Mouse (Mus musculus) cerebellum, adult 2 months (tissue): ENCODE data around the gene Mphosph10. TPM values are rescaled to one million over a fixed set of nuclear protein-coding genes. Genes with fewer than 3 reads are reported as not detected.

ENCODE experiments used
- DNase-seq, 2 experiments: peaks; one replicate each; pipeline ENCODE4 v3.0.0; 2021
- H3K27ac ChIP-seq: fragments of 200-500 bp; 2 replicates; pipeline ENCODE4 v1.5.1; 2012; ENCODE audit warnings: low read length, control low read depth, inconsistent platforms; ENCODE audit not compliant: insufficient read depth
- H3K27me3 ChIP-seq: fragments of 200-500 bp; 2 replicates; pipeline ENCODE4 v1.6.1; 2012; ENCODE audit warnings: inconsistent platforms, mild to moderate bottlenecking, low read length, moderate library complexity; ENCODE audit not compliant: control insufficient read depth, insufficient read depth
- H3K4me1 ChIP-seq: fragments of 200-500 bp; 2 replicates; pipeline ENCODE4 v1.6.1; 2011; ENCODE audit warnings: low read length; ENCODE audit not compliant: control insufficient read depth, insufficient read depth
- H3K4me3 ChIP-seq: fragments of 200-500 bp; replicated peaks from 2 replicates; pipeline ENCODE3; 2011; ENCODE audit warnings: mild to moderate bottlenecking, low read depth, low read length, control low read depth; ENCODE audit not compliant: insufficient read depth
- CTCF ChIP-seq: fragments of 200-500 bp; IDR thresholded peaks from 2 replicates; pipeline ENCODE4 v1.5.1; 2011; ENCODE audit warnings: low read depth, mild to moderate bottlenecking, control low read depth, low read length, moderate library complexity, borderline replicate concordance; ENCODE audit not compliant: insufficient read depth
- POLR2A ChIP-seq: fragments of 200-500 bp; IDR thresholded peaks from 2 replicates; pipeline ENCODE4 v1.6.1; 2011; ENCODE audit warnings: low read length, control low read depth, borderline replicate concordance; ENCODE audit not compliant: insufficient read depth
- whole genome bisulfite sequencing: fragments of 180-500 bp; shearing (Covaris S2); methylation state at CpG from one replicate; pipeline ENCODE4 v1.1.7; 2018; 5-methylcytosine and 5-hydroxymethylcytosine counted together
- polyA plus RNA-seq: library from polyadenylated mRNA; depleted of rRNA; stranded (reverse); fragments of >200 nt; gene quantifications from 2 replicates; pipeline ENCODE4 v1.2.3, GENCODE M21; 2012; rRNA removed

Mphosph10 gene
- polyA plus RNA-seq, 1 experiment = 13.0 TPM

DNA sequence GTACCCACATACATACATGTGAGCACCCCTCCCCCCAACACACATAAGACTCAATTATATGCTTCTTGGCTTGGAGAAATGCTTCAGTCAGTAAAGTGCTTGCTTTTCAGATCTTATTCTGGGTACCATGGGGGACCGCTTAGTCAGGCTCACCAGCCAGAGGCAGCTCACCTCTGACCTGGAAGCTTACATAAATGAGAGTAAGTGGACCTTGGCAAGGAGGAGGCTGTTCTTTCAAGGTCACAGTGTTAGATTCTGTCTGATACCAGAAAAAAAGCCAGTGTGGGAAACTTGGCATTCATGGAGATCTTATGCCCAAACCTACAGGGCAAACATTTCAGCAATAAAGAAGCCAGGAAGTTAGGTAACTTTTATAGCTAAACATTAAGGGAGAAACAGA is 44.3 kb downstream of the Mphosph10 start:
- Histone ChIP-seq H3K4me1 (peaks cover 16% of the 10 kb centered on the region), H3K4me3 (no peak overlapping the region), H3K27ac (no peak overlapping the region), H3K27me3 (no peaks in the 10 kb centered on the region)
- no peak for DNase-seq
- TF ChIP-seq POLR2A (no peak), CTCF (no peak)
- 100% methylated on average over 1 of the region's 1 CpGs for WGBS

- WGBS = 66% methylated on average over 1 of the region's 1 CpGs
- Histone ChIP-seq H3K27me3 (no peaks in the 10 kb centered on the region), H3K4me1 (peaks cover 18% of the 10 kb centered on the region), H3K4me3 (no peak overlapping the region), H3K27ac (no peak overlapping the region)
- TF ChIP-seq POLR2A (no peak), CTCF (no peak)
- DNase-seq = peak; percentile 46 to 54
Observed at GRCm38 (mm10) chr7:64332686-64333085, 59.4 kb downstream of the Mphosph10 start.

DNA sequence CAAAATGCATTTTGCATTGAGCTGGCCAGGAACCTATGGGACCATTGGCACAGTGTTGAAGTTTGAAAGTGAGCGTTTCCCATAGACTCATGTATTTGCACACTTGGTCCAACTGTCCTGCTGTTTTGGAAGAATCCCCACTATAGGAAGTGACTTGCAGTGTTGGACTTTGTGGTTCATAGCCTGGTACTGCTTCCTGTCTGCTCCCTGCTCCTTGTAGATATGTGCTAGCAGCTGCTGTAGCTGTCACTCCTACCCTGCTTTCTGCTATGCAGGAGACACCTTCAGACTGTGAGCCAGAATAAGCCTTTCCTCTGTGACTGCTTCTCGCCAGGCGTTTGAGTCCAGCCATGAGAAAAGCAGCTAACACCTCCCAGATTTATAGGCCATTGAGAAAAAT is 60.8 kb downstream of the Mphosph10 start:
- TF ChIP-seq CTCF = no peak
- TF ChIP-seq POLR2A = no peak
- 64% methylated on average over 3 of the region's 3 CpGs for WGBS
- no peaks in the 10 kb centered on the region for H3K27me3 ChIP-seq

GRCm38 (mm10) chr7:64327486-64327885 is 64.6 kb downstream of the Mphosph10 start:
- 82% methylated on average over 4 of the region's 4 CpGs for WGBS

More for the DNA sequence above, 60.8 kb downstream of the Mphosph10 start:
- peaks cover 18% of the 10 kb centered on the region for H3K4me1 ChIP-seq
- H3K4me3 ChIP-seq = no peak overlapping the region
- DNase-seq = no peak
- no peak overlapping the region for H3K27ac ChIP-seq

GRCm38 (mm10) chr7:64326892-64327291 is 65.2 kb downstream of the Mphosph10 start:
- Histone ChIP-seq H3K4me1 (peaks cover 3% of the 10 kb centered on the region; the same call in 1 of the 2 replicates), H3K27ac (no peak overlapping the region), H3K4me3 (no peak overlapping the region), H3K27me3 (no peaks in the 10 kb centered on the region)
- WGBS = 3% methylated on average over 1 of the region's 1 CpGs
- peak; percentile 70 to 82 for DNase-seq
- TF ChIP-seq CTCF (peak; percentile 81), POLR2A (no peak)

More at GRCm38 (mm10) chr7:64327486-64327885, 64.6 kb downstream of the Mphosph10 start:
- Histone ChIP-seq H3K4me3 (no peak overlapping the region), H3K27me3 (no peaks in the 10 kb centered on the region), H3K27ac (no peak overlapping the region), H3K4me1 (peaks cover 7% of the 10 kb centered on the region; the same call in 1 of the 2 replicates)
- DNase-seq = no peak
- TF ChIP-seq POLR2A (no peak), CTCF (no peak)

Other genes with a start within 250 kb of the Mphosph10 start
- gene Trpm1, start 238.4 kb downstream of the Mphosph10 start, polyA plus RNA-seq = 0.03 TPM in 1 of 2 replicates, not detected in the other
- 15.4 and 16.5 TPM in 2 replicates for gene Mtmr10, start 104.6 kb downstream of the Mphosph10 start, polyA plus RNA-seq
- 6.8 and 7.0 TPM in 2 replicates for gene Fan1, start 18.2 kb downstream of the Mphosph10 start, polyA plus RNA-seq
- gene Mcee, start 339 bp upstream of the Mphosph10 start, polyA plus RNA-seq = 55.6 and 59.5 TPM in 2 replicates
- gene Apba2, start 109.4 kb upstream of the Mphosph10 start, polyA plus RNA-seq = 167 and 182 TPM in 2 replicates